Mouse (Mus musculus) gastrocnemius, postnatal 25 days (tissue): ENCODE data around the gene Zfp300. TPM values are rescaled to one million over a fixed set of nuclear protein-coding genes. Genes with fewer than 3 reads are reported as not detected.

ENCODE experiments used
- DNase-seq: peaks from one replicate; pipeline ENCODE4 v3.0.0; 2022
- long read RNA-seq, 2 experiments: library from polyadenylated mRNA; stranded (forward); transcript quantifications; one replicate each; pipeline ENCODE4 v2.0.0; 2021
- total RNA-seq, 2 experiments: library from RNA; stranded (reverse); gene quantifications; 1 replicate in 1 of 2; 2 replicates in 1 of 2; pipeline ENCODE4 v1.2.3; 2021

Zfp300 gene
- under 1 TPM; 0.13 to 0.72 TPM for total RNA-seq
- long read RNA-seq, experiment 1, result 0 reads
- long read RNA-seq, experiment 2, result 0 reads

- DNase-seq, result peak; percentile 50
Observed at GRCm38 (mm10) chrX:21088983-21089866, at the start of gene Zfp300. Gene Zfp300, minus strand, starts transcription at chrX:21089527.

DNA sequence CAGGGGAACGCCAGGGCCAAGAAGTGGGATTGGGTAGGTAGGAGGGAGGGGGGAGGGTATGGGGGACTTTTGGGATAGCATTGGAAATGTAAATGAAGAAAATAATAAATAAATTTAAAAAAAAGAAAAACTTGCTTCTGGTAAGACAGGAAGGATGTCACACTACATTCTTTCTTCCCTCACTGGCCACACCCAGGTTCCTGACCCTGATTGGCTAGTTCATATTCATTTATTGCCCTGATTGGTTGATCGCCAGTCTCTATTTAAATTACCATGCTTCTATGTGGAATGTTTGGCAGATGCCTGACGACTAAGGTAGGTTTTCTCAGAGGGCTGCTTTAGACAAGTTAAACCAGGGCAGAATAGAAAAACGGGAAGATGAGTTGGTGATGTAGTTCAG, 26.2 kb upstream of the Zfp300 start, which contains the start of gene Ssxa1:
Gene Ssxa1, plus strand, starts transcription at position 301 of the 400 bp plus-strand sequence.
- DNase-seq, result no peak

DNA sequence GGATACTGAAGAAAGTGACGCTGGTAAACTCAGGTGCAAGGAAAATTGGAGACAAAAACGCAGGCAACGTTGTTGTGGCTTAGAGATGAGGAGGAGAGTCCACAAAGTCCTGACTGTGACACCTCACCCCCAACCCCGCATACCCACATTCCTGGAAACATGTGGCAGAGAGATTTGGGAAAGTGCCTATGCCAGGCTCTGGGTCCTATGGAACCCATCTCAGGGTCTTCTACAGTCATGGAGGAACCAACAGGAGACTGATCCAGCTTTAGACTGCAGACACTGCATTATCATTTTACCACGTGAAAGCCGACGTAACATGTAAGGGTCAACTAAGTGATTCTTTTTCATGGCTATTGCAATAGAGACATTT, 526 bp upstream of the Zfp300 start:
- no peak for DNase-seq

- DNase-seq, result no peak
Observed at GRCm38 (mm10) chrX:21088645-21088982, 713 bp downstream of the Zfp300 start.

- DNase-seq, result no peak
Observed at GRCm38 (mm10) chrX:21068106-21068505, 21.2 kb downstream of the Zfp300 start, which contains the start of gene Spaca5. Gene Spaca5, plus strand, starts transcription at chrX:21068406.

GRCm38 (mm10) chrX:21062544-21062890, 26.8 kb downstream of the Zfp300 start:
- DNase-seq, result no peak

- DNase-seq, result peak; percentile 75
Observed at GRCm38 (mm10) chrX:21061866-21062543, 27.3 kb downstream of the Zfp300 start, which contains the start of gene Zfp182. Gene Zfp182, minus strand, starts transcription at chrX:21062316.

GRCm38 (mm10) chrX:21061460-21061859, 27.9 kb downstream of the Zfp300 start:
- no peak for DNase-seq

Other genes with a start within 250 kb of the Zfp300 start
- gene Timp1, start 219.4 kb downstream of the Zfp300 start, total RNA-seq, result 1 to 10 TPM; 4.9 to 6.5 TPM
- under 1 TPM in 1 of 2 experiments, not detected in 1; 0.24 TPM for gene Syn1, start 168.5 kb downstream of the Zfp300 start, total RNA-seq
- 1 to 10 TPM; 3.8 to 6.5 TPM for gene Cfp, start 158.0 kb downstream of the Zfp300 start, total RNA-seq
- gene Elk1, start 138.9 kb downstream of the Zfp300 start, total RNA-seq, result 1 to 10 TPM; 6.7 to 7.5 TPM
- 10 to 100 TPM; 27.5 to 29.9 TPM for gene Uxt, start 127.5 kb downstream of the Zfp300 start, total RNA-seq
- gene Zfp182, start 27.2 kb downstream of the Zfp300 start, total RNA-seq, result 1 to 10 TPM; 1.8 to 2.1 TPM
- not detected for gene Spaca5, start 21.1 kb downstream of the Zfp300 start, total RNA-seq
- not detected for gene Ssxa1, start 26.3 kb upstream of the Zfp300 start, total RNA-seq
- not detected for gene Gm21876, start 86.1 kb upstream of the Zfp300 start, total RNA-seq